Mouse (Mus musculus): Measurements from ENCODE around the gene Phb.

DNA sequence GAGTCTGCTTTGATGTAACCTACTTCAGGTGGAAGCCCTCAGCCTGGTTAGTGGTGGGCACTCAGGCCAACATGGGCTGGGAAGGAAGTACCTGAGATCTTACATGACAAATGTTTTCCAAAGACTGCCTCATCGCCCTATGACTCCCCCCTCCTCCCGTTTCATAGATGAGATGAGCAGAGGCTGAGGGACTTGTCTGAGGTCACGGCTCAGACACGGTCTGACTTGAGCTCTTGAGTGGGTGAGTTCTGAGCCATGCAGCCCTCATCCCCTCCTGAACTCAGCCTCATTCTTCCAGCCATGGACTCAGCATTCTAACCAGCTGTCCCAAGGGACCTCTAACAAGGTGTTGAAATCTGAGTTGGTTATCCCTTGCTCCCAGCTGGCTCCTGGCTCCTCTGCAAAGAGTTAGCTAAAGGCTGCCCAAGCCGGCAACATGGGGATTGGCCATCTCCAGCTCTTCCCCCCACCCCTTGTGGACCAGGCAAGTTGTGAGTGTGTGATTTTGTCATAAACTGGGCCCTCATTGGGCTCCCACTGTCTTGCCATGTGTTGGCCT lies 46.8 kb upstream of the Phb start:
- TF ChIP-seq CTCF (IDR thresholded peaks at IDR 0.05; ENCODE audit: borderline replicate concordance, insufficient read depth, low read depth, low read length) = no peak
- TF ChIP-seq POLR2A (IDR thresholded peaks at IDR 0.05; ENCODE audit: borderline replicate concordance, insufficient read depth, low read length) = no peak
